Mouse (Mus musculus) fat pad, adult 2 months (tissue): Measurements from ENCODE around the gene D930007J09Rik.

ENCODE experiments used
- DNase-seq: peaks from one replicate; pipeline ENCODE4 v3.0.0-alpha.2; 2011; ENCODE audit warnings: low read depth, low spot score; ENCODE audit errors: extremely low read depth

D930007J09Rik gene

GRCm38 (mm10) chr13:32821671-32822070 lies 19.0 kb upstream of the D930007J09Rik start:
- DNase-seq: no peak

GRCm38 (mm10) chr13:32819926-32820325 lies 17.3 kb upstream of the D930007J09Rik start:
- no peak for DNase-seq

- DNase-seq: no peak
These were observed 16.6 kb upstream of the D930007J09Rik start for GRCm38 (mm10) chr13:32819241-32819640.

- DNase-seq: no peak
These were observed 5.0 kb upstream of the D930007J09Rik start for GRCm38 (mm10) chr13:32807624-32808023.

- no peak for DNase-seq
These were observed 4.2 kb upstream of the D930007J09Rik start for GRCm38 (mm10) chr13:32806820-32807219.

- DNase-seq: no peak
These were observed 1.2 kb upstream of the D930007J09Rik start for GRCm38 (mm10) chr13:32803701-32804345.

GRCm38 (mm10) chr13:32801693-32802221 lies 892 bp downstream of the D930007J09Rik start, which contains the start of gene Wrnip1:
Gene Wrnip1, plus strand, starts transcription at chr13:32802038.
- peak; percentile 79 for DNase-seq

- no peak for DNase-seq
These were observed 1.8 kb downstream of the D930007J09Rik start for GRCm38 (mm10) chr13:32800859-32801258.

GRCm38 (mm10) chr13:32799131-32799530 lies 3.5 kb downstream of the D930007J09Rik start:
- no peak for DNase-seq

GRCm38 (mm10) chr13:32797085-32797484 lies 5.6 kb downstream of the D930007J09Rik start:
- DNase-seq: no peak

GRCm38 (mm10) chr13:32795166-32795565 lies 7.5 kb downstream of the D930007J09Rik start:
- no peak for DNase-seq

- DNase-seq: peak; percentile 69
These were observed 8.0 kb downstream of the D930007J09Rik start for GRCm38 (mm10) chr13:32794619-32795018.

- no peak for DNase-seq
These were observed 12.9 kb downstream of the D930007J09Rik start for GRCm38 (mm10) chr13:32789781-32790180.

GRCm38 (mm10) chr13:32787584-32787983 lies 15.1 kb downstream of the D930007J09Rik start:
- no peak for DNase-seq

- no peak for DNase-seq
These were observed 18.8 kb downstream of the D930007J09Rik start, which contains the start of gene Mylk4 for GRCm38 (mm10) chr13:32783816-32784215. Gene Mylk4, minus strand, starts transcription at chr13:32783954.

- no peak for DNase-seq
These were observed 19.6 kb downstream of the D930007J09Rik start for GRCm38 (mm10) chr13:32783055-32783454.

GRCm38 (mm10) chr13:32778861-32779260 lies 23.8 kb downstream of the D930007J09Rik start:
- DNase-seq: no peak

GRCm38 (mm10) chr13:32776350-32776749 lies 26.3 kb downstream of the D930007J09Rik start:
- DNase-seq: no peak

- peak; percentile 58 for DNase-seq
These were observed 26.8 kb downstream of the D930007J09Rik start for GRCm38 (mm10) chr13:32775889-32776288.

- DNase-seq: no peak
These were observed 32.7 kb downstream of the D930007J09Rik start for GRCm38 (mm10) chr13:32769960-32770359.

GRCm38 (mm10) chr13:32768104-32768503 lies 34.5 kb downstream of the D930007J09Rik start:
- DNase-seq: no peak

- DNase-seq: no peak
These were observed 38.2 kb downstream of the D930007J09Rik start for GRCm38 (mm10) chr13:32764448-32764847.

- no peak for DNase-seq
These were observed 39.5 kb downstream of the D930007J09Rik start for GRCm38 (mm10) chr13:32763141-32763540.
